Mouse (Mus musculus) brown adipose tissue, adult 24 weeks (tissue): Measurements from ENCODE around the gene Clpsl2. TPM values are rescaled to one million over a fixed set of nuclear protein-coding genes. Genes with fewer than 3 reads are reported as not detected.

Experiments used
- H3K27ac ChIP-seq: fragments of 200-500 bp; replicated peaks from 2 replicates; pipeline ENCODE4 v1.5.1; 2012; ENCODE audit warnings: low read depth, mild to moderate bottlenecking, low read length
- H3K4me1 ChIP-seq: fragments of 200-500 bp; 2 replicates; pipeline ENCODE4 v1.6.1; 2012; ENCODE audit warnings: low read length, mixed read lengths; ENCODE audit not compliant: control insufficient read depth, insufficient read depth, insufficient read length
- H3K4me3 ChIP-seq: fragments of 200-500 bp; 2 replicates; pipeline ENCODE4 v1.5.1; 2012; ENCODE audit warnings: low read depth, mild to moderate bottlenecking, low read length, moderate library complexity; ENCODE audit not compliant: insufficient read depth
- polyA plus RNA-seq: library from polyadenylated mRNA; stranded (reverse); fragments of >200 nt; gene quantifications from 2 replicates; pipeline ENCODE4 v1.2.4, GENCODE M21; 2012; ENCODE audit not compliant: missing spikeins, insufficient read depth, insufficient read length

Gene Clpsl2
- polyA plus RNA-seq, 1 experiment: not detected

DNA sequence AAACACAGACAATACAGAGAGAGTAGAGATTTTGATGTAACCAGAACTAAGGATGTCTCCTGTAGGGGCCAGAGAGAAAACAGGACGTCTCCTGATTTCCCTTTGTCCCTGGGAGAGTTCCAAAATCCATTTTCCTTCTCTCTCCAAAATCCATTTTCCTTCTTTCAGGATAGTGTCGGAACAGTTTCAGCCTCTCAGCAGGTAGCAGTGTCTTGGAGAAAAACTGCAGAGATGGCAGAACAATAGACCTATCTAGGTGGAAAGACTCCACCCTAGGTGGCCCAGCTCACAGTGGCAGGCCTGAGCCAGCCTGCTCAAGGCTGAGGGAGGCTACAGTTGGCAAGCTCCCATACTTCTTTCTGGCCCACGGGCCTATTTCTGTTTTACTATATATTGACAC is 18.3 kb downstream of the Clpsl2 start:
- Histone ChIP-seq H3K27ac (no peak overlapping the region), H3K4me1 (no peaks in the 10 kb centered on the region), H3K4me3 (no peak overlapping the region)

DNA sequence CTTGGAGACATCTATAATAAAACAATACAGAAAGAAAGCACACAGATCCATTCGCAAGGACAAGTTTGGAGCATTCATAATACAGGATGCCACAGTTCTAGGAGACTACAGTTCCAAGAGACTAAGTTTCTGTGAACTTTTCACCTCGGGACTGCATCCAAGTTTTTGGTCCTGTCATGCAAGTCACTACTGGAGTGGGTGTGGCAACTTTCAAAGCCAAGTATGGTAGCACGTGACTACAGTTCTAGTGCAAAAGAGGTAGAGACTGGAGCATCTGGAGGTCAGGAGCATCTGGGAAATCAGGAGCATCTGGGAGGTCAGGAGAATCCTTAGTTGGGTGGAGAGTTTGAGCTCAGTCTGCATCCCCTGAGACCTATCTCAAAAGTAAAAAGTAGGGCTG is 22.7 kb downstream of the Clpsl2 start:
- no peak overlapping the region for H3K27ac ChIP-seq
- H3K4me1 ChIP-seq: no peaks in the 10 kb centered on the region
- H3K4me3 ChIP-seq: no peak overlapping the region

DNA sequence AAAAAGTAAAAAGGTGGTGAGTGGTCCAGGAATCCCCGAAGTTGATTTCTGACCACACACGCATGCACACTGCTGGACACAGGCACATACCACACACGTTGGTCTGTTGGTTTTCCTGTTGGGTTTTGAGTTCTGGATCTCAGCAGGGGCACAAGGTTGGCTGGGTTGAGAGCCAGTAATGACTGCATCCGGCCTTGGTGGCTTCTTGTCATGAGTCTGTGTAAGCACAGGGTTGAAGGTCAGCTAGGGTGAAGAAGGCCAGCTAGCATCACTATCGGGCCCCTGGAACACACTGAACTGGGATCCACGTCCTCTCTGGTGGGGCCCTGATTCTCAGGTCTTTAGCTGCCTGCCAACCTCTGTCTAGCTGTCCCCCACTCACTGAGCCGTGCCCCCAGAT is 23.3 kb downstream of the Clpsl2 start:
- no peak overlapping the region for H3K4me3 ChIP-seq
- no peaks in the 10 kb centered on the region for H3K4me1 ChIP-seq
- no peak overlapping the region for H3K27ac ChIP-seq

DNA sequence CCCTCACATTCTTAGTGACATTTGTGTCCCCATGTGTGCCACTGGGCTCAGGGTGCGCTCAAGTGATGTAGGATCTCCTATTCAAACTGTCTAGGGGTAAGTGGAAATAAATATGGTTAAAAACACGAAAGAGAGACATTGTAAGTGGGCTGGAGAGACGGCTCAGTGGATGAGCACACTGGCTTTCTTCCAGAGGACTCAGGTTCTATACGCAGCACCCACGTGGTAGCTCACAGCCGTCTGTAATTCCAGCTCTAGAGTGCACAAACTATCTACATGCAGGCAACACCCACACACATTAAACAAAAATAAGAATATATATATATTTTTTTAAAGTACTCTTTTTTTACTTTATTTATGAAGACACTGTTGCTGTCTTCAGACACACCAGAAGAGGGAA is 23.7 kb downstream of the Clpsl2 start:
- no peaks in the 10 kb centered on the region for H3K4me1 ChIP-seq
- H3K27ac ChIP-seq: no peak overlapping the region
- no peak overlapping the region for H3K4me3 ChIP-seq

DNA sequence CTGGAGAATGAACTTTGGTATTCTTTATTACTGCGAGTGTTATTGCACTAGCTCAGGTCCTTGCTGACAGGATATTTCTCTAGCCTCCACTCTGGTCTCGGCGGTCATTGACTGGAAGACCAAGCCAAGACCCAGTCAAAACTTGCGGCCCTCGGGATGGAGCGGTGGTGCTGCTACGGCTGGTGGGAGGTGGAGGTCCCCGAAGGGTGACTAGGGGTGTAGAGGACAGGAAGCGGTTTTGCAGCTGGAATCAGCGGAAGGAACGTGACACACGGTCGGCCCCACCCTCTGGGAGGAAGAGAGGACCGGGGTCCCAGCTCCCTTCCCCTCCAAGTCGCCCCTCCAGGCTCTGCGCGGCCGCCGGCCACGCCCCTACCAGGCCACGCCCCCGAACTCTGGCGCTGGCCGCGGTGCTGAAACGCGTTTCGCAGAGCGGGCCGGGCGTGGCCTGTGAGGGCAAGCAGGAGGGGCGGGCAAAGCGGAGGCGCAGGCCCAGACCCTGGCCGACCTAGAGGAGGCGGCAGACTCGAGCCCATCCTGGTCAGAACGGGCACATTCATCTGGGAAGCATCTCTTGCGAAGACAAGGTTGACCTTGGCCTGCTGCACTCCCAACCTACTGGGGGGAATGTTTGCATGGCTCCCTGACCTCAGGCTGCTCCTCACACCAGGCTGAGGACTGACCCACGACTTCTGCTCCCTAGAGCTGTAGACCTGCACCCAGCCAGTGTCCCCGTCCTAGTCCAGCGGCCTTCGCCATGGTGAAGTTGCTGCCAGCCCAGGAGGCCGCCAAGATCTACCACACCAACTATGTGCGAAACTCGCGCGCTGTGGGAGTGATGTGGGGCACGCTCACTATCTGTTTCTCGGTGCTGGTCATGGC is 26.3 kb downstream of the Clpsl2 start, which contains the start of gene Lhfpl5:
Lhfpl5 (plus strand) TSS at position 398 of the 882 bp plus-strand sequence.
- Histone ChIP-seq H3K4me1 (no peaks in the 10 kb centered on the region), H3K4me3 (no peak within 1 kb of the TSS), H3K27ac (no peak within 1 kb of the TSS)

DNA sequence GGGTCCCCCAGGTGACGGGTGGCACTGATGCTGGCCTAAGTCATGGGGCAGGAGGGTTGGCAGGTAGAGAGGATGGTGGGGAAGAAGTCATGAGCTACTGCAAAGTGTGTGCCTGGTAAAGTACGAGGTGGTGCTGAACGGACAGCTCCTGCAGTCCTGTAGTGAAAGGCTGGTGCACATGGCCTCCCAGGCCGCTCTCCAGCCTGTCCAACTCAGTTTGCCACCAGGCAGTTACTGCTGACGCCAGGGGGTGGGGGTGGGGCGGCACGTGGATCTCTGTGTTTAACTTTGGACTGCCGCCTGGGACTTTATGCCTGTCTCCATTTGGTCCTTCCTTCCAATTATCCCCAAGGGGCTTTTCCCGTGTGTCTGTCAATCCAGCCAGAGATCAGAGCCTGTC is 31.2 kb downstream of the Clpsl2 start:
- H3K4me1 ChIP-seq: no peaks in the 10 kb centered on the region
- no peak overlapping the region for H3K4me3 ChIP-seq
- H3K27ac ChIP-seq: no peak overlapping the region

DNA sequence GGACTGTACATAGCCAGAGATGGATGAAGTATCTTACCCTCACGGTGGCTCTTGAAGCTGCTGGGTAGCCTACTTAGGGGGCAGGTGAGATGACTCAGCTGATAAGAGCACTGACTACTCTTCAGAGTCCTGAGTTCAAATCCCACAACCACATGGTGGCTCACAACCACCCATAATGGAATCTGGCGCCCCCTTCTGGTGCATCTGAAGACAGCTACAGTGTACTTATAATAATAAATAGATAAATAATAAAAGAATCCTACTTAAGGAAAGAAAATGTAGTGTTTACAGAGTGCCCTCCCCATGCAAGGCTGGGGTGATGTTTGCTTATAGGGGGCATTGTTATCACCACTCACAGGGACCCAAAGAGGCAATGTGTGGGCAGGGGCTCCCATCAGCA is 31.8 kb downstream of the Clpsl2 start:
- Histone ChIP-seq H3K4me1 (no peaks in the 10 kb centered on the region), H3K4me3 (no peak overlapping the region), H3K27ac (no peak overlapping the region)

DNA sequence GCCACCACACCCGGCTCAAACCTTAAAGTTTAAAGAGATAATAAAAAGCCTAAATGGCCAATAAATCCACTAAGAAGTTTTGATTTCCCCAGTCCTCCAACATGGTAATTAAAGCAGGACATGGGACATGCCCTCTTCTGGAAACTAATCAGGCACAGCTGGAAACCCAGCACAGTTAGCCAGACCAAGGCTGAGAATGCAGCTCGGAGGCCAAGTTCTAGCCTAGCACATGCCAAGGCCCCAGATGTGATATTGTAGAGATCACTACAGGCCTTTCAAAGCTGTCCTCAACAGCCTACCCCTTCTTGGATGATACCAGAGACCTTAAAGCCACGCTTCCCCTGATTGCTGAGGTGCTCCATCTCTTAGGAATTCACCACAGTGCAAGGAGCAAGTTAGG is 37.3 kb downstream of the Clpsl2 start:
- no peak overlapping the region for H3K4me3 ChIP-seq
- H3K27ac ChIP-seq: no peak overlapping the region
- H3K4me1 ChIP-seq: no peaks in the 10 kb centered on the region

DNA sequence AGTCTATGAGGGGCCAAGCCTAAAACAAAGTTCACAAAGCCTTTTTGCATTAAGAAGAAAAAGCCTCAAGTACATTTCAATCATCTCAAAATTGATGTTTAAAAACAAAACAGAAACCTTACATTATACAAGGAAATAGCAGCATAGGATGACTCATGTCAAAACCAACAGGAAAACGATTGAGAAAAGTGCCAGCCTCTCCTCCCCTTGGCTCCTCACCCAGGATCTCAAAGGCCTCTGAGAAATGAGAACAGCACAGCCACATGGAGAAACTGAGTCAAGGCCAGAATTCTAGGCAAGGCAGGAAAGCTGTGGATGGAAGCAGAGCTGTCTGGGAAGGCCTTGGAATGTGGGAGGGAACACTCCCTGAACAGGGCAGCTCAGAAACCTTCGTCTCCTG is 39.4 kb downstream of the Clpsl2 start:
- no peak overlapping the region for H3K27ac ChIP-seq
- H3K4me3 ChIP-seq: no peak overlapping the region
- no peaks in the 10 kb centered on the region for H3K4me1 ChIP-seq

DNA sequence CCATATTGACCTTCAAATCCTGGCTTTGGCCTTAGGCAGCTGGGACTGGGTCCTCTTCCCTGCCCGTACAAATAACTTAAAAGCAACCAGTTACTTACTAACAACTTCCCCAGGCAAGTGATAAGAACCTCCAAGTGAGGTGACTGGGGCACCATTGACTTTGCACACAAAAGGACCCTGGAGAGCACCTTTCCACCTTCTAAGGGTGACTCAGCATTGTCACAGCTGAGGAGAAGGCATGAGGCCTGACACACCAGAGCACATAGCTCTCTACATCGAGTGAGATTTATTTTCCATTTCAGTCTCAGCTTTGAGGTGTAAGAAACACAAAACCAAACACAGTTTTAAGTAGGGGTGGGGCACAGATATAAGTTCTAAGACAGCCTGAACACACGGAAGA is 41.4 kb downstream of the Clpsl2 start:
- H3K4me3 ChIP-seq: no peak overlapping the region
- no peaks in the 10 kb centered on the region for H3K4me1 ChIP-seq
- no peak overlapping the region for H3K27ac ChIP-seq

DNA sequence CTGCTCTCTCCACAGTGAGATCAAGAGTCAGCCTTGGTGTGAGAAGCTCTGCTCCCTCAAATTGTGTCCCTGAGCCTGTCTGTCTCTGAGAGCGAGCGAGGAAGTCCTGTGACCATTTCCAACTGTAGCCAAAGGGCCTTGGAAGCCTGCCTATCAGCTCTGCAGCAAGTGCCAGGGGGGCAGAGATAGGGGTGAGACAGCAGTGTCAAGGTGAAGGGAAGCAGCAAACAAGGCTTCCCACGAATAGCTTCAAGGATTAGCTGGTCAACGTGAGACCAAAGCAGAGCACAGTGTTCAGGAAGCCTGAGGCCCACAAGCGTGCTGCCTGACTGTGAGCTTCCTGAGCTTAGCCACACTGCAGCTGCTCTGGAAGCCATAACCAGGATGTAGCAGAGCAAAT is 42.3 kb downstream of the Clpsl2 start:
- Histone ChIP-seq H3K4me3 (no peak overlapping the region), H3K4me1 (no peaks in the 10 kb centered on the region), H3K27ac (no peak overlapping the region)

DNA sequence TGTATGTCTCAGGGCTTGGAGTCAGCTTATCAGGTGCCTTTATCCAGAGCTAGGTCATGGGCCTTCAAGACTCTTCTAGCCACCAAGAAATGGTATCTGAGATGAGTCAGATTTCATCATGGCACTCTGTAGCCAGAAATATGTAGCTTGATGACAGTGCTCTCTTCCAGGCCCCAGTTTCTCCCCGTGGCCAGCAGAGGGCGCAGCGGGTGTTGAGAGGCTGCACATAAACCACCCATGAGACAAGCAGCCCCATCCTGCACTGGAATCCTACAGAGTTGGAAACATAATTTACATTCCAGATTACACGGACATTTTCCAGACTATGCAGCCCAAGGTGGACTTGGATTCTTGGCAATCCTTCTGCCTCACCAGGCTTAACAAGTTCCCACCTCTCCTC is 43.8 kb downstream of the Clpsl2 start:
- no peak overlapping the region for H3K27ac ChIP-seq
- H3K4me3 ChIP-seq: no peak overlapping the region
- H3K4me1 ChIP-seq: no peaks in the 10 kb centered on the region

DNA sequence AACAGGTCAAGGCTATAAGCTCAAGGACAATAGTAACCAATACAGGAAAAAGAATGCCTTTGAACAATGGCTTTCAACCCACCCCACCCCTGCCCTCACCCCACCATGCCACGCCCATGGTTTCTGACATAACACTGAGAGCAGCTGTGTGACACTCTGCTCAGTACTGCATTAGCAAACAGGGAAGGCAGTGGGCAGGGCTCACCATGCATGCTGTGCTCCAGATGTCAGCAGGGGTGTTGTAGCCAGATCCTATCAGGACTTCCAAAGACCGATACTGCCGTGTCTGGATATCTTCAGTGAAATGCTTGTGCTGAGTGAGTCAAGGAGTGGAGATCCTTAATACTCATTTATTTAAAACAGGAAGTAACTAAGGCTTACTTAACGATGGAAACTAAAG is 44.8 kb downstream of the Clpsl2 start:
- Histone ChIP-seq H3K27ac (no peak overlapping the region), H3K4me3 (no peak overlapping the region), H3K4me1 (no peaks in the 10 kb centered on the region)

DNA sequence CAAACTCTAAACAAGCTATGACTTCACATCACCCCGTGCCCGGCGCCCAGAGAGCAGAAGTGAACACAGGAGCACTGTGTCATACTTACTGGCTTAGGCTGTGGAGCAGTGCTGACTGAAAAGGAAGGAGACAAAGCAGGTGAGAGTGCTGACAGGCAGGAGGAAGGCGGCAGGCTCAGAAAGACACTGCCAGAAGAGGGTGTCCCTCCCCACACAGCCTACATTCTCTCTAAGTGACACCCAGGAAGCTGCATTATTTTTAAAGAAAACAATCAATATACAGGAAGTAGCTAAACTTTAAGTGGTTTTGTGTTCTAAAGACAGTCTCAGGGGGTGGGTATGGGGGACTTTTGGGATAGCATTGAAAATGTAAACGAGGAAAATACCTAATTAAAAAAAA is 51.6 kb downstream of the Clpsl2 start:
- Histone ChIP-seq H3K4me3 (no peak overlapping the region), H3K4me1 (no peaks in the 10 kb centered on the region), H3K27ac (no peak overlapping the region)

DNA sequence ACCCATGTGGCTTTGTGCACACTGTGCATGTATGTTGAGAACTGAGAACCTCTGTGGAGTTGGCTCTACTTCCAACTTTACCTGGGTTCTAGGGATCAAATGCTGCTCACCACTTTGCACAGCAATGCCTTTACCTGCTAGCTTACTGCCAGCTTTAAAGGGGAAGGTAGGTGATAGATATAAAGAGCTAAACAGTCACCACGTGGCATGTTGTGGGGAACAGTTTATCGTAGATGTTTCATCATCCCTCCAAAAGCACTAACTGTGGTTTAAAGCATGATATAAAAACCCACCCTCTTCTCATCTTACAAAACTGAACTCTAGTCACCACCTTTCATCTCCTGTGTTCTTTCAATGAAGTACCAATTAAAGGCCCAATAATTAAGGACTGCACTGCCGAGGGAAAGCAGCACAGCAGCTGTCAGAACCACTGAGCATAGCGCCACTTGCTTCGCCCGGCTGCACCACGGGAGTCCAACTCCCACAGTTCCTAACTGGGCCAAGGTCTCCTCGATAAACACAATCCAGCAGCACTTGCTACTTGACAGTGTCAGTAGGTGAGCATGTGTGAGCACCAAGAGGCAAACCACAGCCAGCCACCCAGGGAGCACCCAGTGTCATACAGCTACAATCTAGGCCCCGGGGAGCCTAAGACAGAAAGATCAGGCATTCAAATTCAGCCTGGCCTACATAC is 52.5 kb downstream of the Clpsl2 start:
- Histone ChIP-seq H3K27ac (no peak overlapping the region), H3K4me1 (no peaks in the 10 kb centered on the region), H3K4me3 (no peak overlapping the region)
